Mouse (Mus musculus) adrenal gland, postnatal 4 days (tissue): ENCODE data around the gene Fcrl1. TPM values are rescaled to one million over a fixed set of nuclear protein-coding genes. Genes with fewer than 3 reads are reported as not detected.

Source experiments
- DNase-seq, 2 experiments: peaks; one replicate each; pipeline ENCODE4 v3.0.0; 2021 to 2022; ENCODE audit warnings: low spot score in 2 of 2, mixed read lengths in 2 of 2
- total RNA-seq, 2 experiments: library from RNA; stranded (reverse); gene quantifications; 2 replicates each; pipeline ENCODE4 v1.2.3; 2021

Gene Fcrl1
- total RNA-seq, 2 experiments from 2014 or later = 0.34 to 0.45 TPM

- no peak for DNase-seq
Observed at GRCm38 (mm10) chr3:87410605-87411004, 34.4 kb downstream of the Fcrl1 start.

GRCm38 (mm10) chr3:87411150-87411549, 35.0 kb downstream of the Fcrl1 start:
- DNase-seq = peak; percentile 15 to 25

- no peak for DNase-seq
Observed at GRCm38 (mm10) chr3:87420645-87421044, 44.5 kb downstream of the Fcrl1 start.

- no peak for DNase-seq
Observed at GRCm38 (mm10) chr3:87422386-87422910, 46.3 kb downstream of the Fcrl1 start.

- DNase-seq = no peak
Observed at GRCm38 (mm10) chr3:87435479-87435878, 59.3 kb downstream of the Fcrl1 start, which contains the start of gene Fcrl5. Gene Fcrl5, plus strand, starts transcription at chr3:87435773.

- DNase-seq = no peak
Observed at GRCm38 (mm10) chr3:87440586-87440985, 64.4 kb downstream of the Fcrl1 start.

GRCm38 (mm10) chr3:87443968-87444367, 67.8 kb downstream of the Fcrl1 start:
- no peak for DNase-seq

Other genes with a start within 250 kb of the Fcrl1 start
- 10 to 100 TPM; 30.7 to 33.0 TPM for gene Kirrel, start 201.6 kb upstream of the Fcrl1 start, total RNA-seq
- gene Fcrls, start 112.6 kb upstream of the Fcrl1 start, total RNA-seq = 1 to 10 TPM; 3.9 to 4.0 TPM
- 10 to 100 TPM in 1 of 2 experiments, 1 to 10 TPM in 1; 2.1 to 11.9 TPM for gene Cd5l, start 18.5 kb upstream of the Fcrl1 start, total RNA-seq
- not detected for gene Fcrl5, start 59.4 kb downstream of the Fcrl1 start, total RNA-seq
- gene Etv3, start 149.0 kb downstream of the Fcrl1 start, total RNA-seq = 10 to 100 TPM; 26.2 TPM
- 10 to 100 TPM; 43.7 to 44.7 TPM for gene Arhgef11, start 241.2 kb downstream of the Fcrl1 start, total RNA-seq